Mouse (Mus musculus): ENCODE results near the gene Zcchc9.

DNA sequence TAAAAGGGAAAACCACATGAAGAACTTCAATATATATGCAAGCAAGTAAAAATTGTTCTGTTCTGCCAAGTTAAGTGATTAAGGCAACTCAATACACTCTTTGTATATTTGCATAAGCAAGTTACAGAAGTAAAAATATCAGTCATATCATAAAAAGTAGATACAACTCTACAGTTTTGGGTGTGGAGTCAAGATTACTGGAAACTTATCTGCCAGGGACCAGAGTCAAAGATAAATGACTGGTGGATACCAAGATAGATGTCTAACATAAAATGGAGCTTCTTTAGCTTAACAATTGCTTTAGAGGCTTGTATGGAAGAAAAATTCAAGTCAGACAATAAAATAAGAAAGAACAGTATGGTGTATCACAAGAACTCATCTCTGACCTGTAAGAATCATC lies 52.7 kb downstream of the Zcchc9 start:
- no peak for TF ChIP-seq GATA1 (IDR thresholded peaks at IDR 0.05; ENCODE audit: borderline replicate concordance, low read length)
- TF ChIP-seq CTCF (IDR thresholded peaks at IDR 0.05; ENCODE audit: low read depth, low read length): no peak
- no peak for TF ChIP-seq POLR2AphosphoS5 (IDR thresholded peaks at IDR 0.05; ENCODE audit: insufficient replicate concordance, low read depth, low read length)
- no peak for TF ChIP-seq TAL1 (conservative IDR thresholded peaks at IDR 0.05; ENCODE audit: low read depth, low read length)

All from G1E (cell line).